Mouse (Mus musculus) lung, postnatal 0 days (tissue): Measurements from ENCODE around the gene Slc35g2.

Experiments used
- CTCF ChIP-seq: IDR thresholded peaks from 2 replicates; pipeline ENCODE4 v1.5.1; 2016; ENCODE audit warnings: antibody characterized with exemption, mild to moderate bottlenecking
- EP300 ChIP-seq: IDR thresholded peaks from 2 replicates; pipeline ENCODE4 v1.6.1; 2016; ENCODE audit warnings: antibody characterized with exemption, mild to moderate bottlenecking, control low read depth

- TF ChIP-seq EP300 (peak; percentile 77), CTCF (no peak)
These were observed 63.3 kb downstream of the Slc35g2 start for GRCm38 (mm10) chr9:100507581-100507980.
